Mouse (Mus musculus) liver (tissue): ENCODE measurements around the gene Cox4i1.

Experiments used
- DNase-seq: peaks from one replicate; pipeline ENCODE4 v3.0.0-alpha.2; 2020; ENCODE audit warnings: mixed read lengths

The Cox4i1 gene

DNA sequence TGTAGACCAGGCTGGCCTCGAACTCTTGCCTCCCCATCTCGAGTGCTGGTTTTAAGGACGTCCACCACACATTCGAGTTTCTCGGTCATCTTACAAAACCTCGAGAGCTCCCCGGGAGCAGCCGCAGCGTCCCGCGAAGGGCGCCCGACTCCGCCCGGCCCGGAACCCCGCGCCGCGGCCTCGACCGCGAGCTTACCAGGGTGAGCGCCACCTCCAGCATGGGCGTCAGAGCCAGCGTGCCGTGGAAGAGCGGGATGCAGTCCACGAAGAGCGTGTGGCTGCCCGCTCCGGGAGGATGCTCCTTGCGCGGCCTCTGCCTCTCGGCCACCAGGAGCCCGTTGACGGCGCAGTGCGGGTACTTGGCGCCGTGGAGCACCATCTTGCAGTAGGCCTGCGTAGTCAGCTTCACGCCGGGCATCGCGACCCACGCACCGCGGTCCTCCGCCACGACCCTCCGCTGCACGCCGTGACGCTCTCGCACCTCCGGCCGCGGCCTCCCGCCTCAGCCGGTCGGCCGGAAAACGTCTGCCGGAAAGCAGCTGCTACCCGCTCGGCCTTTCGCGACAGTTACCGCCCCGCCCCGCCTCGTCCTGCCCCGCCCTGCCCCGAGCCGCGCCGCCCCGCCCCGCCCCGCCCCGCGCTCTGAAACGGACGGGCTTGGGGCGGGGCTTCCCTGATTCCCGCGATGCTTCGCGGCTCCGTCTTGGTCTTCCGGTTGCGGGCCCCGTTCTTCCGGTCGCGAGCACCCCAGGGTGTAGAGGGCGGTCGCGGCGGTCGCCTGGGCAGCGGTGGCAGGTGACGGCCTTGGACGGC lies at the start of gene Cox4i1, which contains the start of gene Gm27021:
TSS of gene Cox4i1 (plus strand) at position 662 of the 813 bp plus-strand sequence.
TSS of gene Gm27021 (minus strand) at position 519 of the 813 bp plus-strand sequence.
- peak; percentile 97 for DNase-seq

DNA sequence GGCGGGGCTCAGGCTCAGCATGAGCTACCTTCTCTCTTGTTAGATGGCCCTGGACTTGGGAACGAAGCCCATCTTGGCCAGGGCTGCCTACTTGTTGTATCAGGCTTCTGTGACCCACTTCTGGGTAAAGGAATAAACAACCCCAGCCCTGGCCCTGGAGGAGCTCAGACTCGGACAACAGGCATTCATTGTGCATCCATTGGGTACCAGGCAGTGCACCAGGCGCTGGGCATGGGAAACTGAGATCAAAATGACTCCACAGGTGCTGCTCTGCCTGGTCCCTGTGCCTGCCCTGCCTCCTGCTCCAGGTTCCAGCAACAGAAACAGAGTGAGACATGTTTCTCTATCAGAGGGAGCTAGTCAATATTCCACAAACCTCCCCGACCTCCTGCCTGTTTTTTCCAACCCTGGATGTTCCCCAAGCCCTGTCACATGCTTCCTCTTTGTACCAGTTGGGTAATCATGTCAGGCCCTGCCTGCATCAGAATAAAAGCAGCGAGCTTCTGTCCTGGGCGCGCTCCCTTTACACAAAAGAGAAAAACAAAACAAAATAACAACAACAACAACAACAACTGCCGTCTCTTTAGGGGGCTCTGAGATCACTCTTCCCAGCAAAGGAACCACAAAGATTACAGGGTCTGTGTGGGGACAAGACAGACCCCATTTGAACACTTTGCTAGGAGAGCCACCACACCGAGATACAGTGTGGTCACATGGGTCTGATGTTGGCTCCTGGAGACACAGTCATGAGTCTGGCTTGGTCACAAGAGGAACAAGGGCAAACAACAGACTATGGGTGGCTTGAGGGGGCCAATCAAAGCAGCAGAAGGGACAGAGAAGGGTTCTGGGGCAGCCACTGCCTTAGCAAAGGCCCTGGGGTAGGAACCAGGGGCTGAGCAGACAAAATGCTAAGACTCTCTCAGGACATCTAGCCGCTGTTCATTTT lies 48.5 kb upstream of the Cox4i1 start:
- DNase-seq = no peak

DNA sequence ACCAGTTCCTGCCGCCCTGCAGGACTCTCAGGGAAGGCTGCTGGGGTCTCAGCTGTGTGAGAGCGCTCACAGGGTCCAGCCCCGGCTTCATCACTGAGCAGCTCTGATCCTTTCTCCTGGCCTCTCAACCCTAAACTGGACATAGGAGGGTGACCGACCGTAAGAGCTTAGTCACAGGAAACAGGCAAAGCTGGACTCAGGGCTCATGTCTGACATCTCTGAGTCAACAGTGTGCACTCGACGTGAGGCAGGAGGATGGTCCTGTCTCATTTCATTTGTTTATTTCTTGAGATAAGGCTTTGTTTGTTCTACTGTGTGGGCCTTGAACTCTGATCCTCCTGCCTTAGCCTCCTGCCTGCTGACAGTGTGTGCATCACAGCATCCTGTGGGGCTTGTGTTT lies 47.6 kb upstream of the Cox4i1 start:
- DNase-seq = no peak

DNA sequence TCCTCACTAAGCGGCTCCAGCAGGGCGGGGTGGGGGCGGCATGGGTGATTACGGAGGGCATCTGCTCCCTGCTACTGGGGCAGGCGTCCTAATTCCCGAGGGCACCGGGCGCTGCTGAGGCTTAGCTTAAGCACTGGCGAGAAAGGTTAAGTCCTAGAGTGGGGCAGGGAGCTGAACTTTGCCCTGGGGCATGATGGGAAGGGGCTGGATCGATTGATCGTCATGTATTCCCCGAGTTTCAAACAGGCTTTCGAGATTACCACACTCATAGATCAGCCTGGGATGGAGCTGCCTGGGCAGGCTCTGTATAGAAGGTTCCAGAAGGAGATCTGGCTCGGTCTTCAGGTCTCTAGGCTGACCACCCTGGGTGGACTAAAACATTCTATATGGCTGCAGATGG lies 45.9 kb upstream of the Cox4i1 start:
- no peak for DNase-seq

DNA sequence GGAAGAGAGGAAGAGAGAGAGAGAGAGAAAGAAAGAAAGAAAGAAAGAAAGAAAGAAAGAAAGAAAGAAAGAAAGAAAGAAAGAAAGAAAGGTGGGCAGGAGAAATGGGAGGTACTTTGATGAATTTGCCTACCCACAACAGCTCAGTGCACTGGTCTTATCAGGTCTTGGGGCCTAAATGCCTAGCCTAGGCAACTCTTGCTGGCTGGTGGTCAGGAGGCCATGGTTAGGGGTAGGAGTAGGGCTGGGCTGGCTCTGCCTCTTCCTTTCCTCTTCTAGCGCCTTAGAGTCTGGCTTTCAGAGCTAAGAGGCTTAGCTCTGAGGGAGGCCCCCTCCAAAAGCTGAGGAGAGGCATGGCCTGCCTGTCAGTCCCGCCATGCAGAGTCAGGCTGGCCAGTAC lies 44.4 kb upstream of the Cox4i1 start:
- DNase-seq = no peak

DNA sequence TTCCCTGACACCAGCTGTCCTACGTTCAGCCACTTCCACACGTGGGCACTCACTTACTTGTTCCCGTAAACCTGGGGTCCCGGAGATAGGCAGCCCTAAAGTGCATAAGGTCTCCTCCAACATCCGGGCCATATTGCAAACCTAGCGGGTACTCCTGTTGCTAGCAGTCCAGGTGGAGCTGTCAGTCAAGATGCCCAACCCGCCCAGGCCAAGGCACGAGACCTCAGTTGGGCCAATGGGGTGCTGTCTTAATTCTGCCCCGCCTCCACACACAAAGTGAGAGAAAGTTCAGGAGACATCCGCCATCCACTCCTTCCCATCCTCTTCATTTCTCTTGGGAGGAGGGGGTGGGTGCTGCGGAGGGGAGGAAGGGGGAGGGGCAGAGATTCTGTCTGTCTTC lies 41.6 kb upstream of the Cox4i1 start:
- no peak for DNase-seq

DNA sequence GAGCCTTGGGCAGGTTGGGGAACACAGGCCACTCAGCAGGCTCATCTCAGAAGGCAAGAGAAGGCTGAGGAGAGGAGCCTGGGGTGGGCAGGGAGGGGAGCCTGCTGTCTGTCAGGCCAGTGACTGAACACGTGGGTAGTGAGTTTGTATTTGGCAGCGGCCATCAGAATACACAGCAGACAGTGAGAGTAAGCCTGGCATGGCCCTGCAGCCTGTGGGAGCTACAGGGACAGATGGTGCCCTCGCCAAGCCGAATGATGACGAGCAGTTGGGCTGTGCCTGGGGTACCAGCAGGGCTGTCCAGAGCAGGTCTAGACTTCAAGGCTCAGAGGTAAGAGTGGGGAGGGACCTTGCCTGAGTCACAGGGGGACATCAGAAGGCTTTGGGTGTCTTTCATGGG lies 40.7 kb upstream of the Cox4i1 start:
- DNase-seq = no peak

DNA sequence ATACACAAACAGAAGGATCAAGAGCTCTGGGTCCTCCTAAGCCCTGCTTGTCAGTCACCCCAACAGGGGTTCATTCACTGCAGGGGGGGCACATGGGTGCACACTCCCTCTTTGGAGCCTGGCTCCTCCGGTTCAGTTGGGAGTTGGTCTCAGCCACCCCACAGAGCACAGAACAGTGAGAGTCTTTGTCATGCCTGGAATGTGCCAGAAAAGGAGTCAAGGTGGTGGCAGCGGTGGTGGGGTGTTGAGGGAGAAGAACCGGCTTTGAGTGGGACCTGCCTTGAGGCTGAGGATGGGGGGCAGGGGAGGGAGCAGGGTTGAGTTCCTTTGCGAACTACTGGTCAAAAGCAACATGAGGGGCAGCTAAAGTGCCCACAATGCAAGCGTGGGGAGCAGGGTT lies 38.0 kb upstream of the Cox4i1 start:
- no peak for DNase-seq

DNA sequence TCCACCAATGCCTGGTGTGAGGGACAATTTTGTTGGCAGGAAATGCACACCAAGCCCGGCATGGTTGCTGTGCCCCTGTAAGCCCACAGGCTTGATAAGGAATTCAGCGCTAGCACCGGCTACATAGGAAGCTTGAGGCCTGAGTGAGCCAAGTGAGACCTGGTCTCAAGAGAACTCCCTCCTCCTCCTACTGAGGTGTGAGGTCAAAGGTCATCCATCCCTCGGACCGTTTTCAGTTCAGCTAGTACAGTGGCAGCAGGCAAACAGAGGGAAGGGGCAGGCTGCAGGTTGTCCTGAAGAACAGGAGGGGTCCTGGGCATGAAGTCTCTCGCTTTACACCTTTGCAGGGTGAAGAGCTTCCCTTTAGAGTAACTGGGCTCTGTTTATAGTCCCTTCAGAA lies 37.2 kb upstream of the Cox4i1 start:
- DNase-seq = no peak

DNA sequence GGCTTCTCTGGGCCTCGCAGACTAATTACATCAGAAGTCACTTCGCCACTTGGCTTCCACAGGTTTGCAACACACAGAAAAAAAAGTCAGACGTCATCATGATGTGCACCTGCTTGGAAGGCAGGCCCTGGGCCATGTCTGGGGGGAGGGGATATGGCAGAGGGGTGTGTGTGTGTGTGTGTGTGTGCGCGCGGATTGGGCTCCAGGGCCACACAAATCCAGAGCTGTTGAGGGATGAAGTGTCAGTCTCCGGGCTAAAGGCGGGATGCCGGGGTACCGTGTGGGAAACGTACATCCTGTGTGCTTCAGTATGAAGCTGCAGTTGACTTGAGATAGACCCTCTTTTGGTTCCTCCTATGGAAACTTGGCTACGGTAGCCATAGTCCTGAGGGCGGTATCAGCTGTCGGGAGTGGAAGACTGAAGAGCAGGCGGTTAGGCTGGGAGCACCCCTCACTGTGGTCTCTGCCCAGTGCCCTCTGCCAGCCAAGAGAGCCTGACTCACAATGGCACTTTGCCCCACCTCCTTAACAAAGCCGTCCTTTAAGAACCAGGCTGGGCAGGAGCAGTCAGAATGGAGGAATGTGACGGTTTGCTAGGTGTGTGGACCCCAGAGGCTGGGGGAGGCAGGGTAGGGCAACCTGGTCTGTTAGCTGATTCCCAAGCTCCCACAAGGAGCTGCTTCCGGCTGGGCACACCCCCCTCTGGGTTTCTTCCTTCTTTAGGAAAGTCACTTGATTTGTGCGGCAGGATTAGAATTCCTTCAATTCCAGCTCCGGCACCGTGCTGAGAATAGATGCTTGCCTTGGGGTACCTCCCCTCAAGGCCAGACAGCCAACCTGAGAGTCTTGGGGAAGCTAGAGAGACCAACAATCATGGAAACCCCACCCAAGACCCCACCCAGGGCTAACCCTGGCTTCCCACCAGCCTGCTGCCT lies 36.3 kb upstream of the Cox4i1 start:
- DNase-seq = no peak

DNA sequence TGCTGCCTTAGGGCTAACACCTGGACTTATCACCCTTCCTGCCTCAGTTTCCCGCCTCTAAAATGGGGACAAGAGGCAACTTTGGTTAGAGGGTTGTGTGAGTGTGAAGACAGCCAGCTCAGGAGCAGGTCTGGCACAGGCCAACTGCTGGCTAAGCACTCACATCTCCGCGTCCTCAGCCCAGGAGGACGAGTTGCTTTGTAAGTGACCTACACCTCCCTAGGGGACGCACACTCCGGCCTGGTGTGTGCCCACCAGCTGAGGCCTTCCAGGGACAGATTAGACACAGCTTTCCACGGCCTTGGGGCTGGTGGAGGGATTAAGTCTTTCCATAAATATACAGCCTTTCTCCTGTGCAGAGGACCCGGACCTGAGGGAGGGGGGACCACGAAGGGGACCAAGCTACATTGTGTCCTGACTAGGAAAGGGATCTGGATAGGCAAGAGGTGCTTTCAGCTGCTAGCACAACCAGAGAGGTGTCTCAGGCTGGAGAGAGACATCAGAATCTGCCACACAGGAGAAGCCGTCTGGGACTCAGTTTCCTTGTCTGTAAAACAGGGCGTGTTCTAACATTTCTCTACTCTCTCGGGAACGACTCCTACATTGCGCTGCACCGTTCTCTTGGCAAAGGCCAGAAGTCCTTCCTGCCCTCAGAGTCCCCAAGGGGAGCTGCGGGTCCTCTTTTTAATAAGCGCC lies 34.9 kb upstream of the Cox4i1 start:
- DNase-seq = no peak

DNA sequence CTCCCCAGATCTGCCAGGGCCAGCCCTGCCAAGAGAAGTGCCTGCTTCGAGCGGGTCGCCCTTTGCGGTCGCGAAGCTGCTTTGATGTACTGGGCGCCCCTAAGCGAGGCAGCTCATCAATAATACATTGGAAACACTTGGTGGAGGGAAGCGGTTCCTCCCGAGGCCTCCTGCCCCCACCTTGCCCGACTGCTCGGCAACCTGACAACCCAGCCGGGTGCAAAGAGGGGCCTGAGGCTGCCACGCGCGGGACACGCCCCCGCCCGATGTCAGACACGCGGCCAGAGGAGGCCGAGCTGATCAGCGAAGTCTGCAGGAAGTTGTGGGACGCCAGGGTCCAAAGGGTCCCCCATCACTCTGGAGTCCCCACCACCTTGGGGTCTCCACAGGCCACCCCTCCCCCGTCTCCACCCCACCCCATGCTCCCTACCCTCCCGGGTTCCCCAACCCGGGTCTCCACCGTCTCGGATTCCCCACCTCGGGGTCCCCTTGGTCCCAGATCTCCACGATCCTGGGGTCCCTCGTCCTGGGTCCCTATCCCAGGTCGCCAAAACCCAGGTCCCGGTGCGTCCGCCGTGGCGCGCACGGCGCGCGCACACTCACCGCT lies 34.3 kb upstream of the Cox4i1 start:
- no peak for DNase-seq

DNA sequence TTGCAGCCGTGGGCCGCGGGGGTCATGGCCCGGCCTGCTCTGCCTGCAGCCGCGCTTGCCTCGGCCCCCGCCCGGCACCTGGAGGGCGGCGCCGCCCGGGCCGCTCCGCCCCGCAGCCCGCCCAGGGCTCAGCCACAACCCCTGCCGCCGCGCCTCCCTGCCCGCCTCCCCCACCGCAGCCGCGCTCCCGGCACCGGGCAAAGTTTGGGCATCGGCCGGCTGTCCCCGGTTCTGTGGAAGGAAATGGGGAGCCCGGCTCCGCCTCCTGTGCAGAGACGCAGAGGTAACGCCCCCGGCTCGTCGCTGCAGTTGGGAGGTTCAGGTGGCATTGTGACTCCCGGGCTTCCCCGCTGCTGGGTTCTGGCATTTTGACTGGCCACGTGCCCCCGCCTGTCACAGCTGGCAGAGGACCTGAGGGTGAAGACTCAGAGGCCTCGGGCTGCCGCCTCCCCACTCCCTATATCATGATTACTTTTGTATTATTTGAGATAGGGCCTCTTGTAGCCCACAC lies 33.6 kb upstream of the Cox4i1 start:
- peak; percentile 57 for DNase-seq

DNA sequence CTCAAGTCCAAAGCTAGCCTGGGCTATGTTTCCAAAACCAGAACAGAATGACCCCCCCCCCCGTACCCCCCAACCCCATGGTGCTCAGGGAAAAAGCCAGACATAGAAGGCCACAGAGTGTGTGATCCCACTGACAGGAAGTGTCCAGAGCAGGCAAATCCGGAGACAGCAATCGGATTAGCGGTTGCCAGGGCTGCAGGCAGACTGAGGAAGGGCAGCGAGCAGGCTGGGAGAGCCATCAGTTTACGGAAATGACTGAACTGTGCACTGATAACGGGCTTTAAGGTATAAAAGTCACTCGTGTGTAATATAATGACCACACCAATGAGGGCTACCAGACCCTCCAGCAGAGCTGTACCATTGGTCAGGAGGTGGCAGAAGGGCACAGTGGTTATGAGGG lies 26.8 kb upstream of the Cox4i1 start:
- DNase-seq = no peak

DNA sequence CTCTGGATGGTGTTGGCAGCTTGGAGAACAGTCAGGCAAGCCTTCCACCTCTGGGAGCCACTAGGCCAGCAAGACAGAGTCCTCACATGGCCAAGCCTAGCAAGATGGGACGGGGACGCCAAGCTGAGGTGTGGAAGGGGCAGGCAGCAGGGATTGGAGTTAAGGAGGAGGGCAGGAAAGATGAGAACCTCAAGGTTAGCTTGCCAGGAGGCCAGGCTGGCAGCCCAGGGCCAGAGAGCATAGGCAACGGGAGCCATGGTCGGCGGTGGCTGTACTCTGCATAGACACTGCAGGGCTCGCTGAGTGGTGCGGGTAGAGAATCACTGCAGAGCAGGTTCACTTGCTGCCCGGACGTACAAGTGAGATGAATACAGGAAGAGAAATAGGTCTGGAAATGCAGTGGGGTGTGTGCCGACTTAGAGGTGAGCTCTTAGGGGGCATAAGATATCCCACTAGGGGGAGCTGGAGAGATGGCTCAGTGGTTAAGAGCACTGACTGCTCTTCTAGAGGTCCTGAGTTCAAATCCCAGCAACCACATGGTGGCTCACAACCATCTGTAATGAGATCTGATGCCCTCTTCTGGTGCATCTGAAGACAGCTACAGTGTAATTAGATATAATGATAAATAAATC lies 25.9 kb upstream of the Cox4i1 start:
- DNase-seq = no peak

DNA sequence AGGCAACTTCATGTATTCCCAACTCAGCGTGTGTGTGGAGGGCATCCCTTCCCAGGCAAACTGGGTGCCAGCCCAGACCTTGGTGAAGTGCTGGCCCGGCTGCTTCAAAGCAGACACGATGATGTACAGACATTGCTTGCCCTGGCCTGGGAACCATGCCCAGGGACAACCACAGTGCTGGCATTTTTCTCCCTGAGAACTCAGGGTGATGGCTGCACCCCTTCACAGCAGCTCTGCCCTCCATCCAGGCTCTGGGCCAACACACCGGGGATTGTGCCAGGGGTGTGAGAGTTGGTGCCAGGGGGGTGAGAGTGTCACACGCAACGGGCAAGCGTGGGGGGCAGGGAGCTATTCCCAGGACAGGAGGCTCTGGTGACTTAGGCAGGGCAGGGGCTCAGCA lies 23.4 kb upstream of the Cox4i1 start:
- DNase-seq = no peak

DNA sequence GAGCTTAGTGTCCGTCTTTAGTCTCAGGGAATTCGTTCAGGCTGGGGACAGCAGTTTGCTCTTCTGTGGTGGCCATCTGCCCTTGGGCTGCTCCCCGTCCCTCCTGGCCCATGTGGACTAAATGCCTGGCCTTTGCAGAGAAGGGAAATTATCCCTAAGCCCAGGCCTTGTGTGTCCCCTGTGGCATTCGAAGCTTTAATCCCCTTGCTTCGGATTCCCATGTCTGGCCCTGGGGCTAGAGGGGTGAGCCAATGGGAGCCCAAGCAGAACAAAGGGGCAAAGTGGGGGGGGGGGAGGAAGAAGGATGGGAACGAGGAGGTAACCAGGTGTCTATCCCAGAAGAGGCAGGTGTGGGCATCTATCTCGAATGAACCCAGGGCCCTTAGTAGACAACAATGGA lies 20.5 kb upstream of the Cox4i1 start, which contains the start of gene 1190005I06Rik:
TSS of gene 1190005I06Rik (minus strand) at position 101 of the 400 bp plus-strand sequence.
- DNase-seq = no peak

DNA sequence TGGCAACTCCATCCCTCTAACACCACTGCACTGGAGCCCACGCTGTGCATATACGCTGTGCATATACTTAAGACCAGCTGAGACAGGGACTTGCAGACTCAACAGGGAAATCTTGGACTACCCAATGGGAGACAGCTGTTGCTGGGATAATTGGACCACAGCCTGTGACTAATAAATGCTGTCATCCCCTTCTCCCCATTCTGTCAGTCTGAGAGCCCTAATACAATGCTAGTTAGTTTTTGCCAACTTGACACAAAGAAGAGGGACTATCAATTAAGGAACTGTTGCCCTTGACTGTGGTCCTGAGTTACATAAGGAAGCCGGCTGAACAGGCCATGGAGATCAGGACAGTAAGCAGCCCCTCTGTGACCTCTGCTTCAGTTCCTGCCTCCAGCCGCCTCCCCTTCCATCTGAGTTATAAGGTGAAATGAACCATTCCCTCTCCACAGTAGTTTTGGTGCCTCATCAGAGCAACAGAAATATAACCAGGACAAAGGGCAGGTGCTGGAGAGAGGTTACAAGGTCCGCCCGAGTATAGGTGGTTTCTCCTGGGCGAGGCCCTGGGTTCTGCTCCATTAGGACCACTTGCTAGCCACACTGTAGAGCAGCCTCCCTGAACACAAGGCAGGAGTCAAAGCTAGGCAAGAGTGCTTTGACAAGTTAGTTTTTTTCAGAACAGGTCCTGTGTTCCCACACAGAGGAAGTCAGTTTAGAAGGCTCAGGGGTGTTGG lies 11.5 kb upstream of the Cox4i1 start:
- DNase-seq = no peak

DNA sequence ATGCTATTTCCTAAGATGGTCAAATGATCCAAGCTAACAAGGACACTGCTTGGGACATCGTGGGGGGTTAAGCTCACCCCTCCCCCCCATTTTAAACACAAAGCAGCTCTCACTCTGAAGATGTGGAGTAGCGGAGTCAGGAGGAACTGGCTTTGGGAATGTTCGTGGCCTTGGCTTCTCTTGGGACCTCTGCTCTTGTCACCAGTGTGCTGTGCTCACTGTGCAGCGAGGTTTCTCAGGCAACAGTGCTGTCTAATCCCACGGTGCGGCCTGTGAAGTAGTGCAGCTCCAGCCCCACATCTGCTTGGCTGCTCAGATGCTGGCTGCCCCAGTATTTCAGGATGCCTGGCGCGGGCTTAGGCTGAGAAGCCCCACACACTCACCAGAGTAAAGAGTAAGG lies 10.6 kb upstream of the Cox4i1 start:
- no peak for DNase-seq

DNA sequence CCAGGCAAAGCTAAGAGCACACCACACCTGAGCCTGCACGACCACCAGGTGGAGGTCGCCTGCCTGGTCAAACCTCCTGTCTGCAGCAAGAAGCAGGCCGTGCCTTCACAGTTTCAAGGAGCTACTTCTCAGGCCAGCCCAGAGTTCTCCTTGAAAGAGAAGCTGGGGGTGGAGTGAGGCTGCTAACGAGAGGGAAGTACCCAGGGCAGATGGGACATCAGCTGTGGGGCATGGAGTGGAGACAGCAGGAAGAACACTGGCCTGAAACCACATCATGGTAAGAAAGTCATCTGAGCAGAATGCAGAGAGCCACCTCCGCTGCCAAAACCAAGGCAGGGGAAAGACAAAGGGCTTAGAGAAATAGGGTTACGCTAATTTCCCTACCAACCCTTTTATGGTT lies 3.5 kb upstream of the Cox4i1 start:
- DNase-seq = no peak
